Mouse (Mus musculus) liver (tissue): Measurements from ENCODE around the gene Tigd4.

Source experiments
- DNase-seq: peaks from one replicate; pipeline ENCODE4 v3.0.0-alpha.2; 2020; ENCODE audit warnings: mixed read lengths

Tigd4 gene

DNA sequence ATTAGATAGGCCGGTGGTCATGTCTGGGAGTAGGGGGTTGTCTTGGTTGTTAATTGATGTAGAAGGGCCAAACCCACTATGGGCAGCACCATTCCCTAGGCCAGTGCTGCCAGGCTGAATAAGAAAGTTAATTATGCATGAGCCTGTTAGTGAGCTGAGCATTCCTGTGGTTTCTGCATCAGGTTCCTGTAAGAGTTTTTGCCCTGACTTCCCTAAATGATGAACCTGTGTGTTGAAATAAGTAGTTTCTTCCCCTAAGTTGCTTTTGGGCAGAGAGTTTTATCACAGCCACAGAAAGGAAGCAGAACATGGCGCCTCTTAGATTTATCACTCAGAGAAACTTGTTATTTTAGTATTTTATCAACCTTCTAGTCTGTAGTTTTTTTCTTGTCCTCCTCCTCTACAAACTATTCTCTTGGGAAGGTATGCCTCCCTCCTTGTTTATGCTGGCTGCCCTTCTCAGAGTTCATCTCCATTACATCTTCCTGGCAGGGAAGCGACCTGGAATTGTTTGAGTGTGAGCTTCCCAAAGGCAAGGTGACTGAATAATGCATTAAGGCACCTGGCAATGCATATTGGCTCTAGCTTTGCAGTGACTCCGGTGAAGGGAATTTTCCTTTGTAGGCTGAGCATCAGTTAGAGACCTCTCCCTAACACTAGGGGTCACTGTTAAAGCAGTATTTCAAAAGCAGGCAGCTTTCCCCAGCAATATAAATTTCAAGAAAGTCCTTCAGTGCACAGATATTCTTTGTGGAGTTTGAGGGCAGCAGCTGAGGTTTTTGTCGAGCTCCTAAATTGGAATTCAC, 21.9 kb downstream of the Tigd4 start:
- DNase-seq = no peak

DNA sequence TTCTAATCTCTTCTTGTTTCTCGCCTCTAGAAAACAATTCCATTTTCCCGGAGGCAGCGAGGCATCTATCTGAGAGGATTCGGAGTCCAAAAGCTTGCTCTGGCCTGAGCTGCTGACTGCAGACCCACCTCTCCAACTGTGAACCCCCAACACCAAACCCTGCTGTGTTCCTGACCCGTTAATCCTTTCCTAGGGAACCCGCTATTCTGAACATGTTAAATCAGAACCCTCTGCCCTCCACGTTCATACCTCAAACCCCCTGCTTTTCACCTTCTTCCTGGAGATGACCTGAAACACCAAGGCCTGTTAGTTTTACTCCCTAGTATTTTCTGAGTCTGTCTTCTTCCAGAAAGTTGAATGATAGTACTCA, 22.5 kb downstream of the Tigd4 start:
- no peak for DNase-seq

DNA sequence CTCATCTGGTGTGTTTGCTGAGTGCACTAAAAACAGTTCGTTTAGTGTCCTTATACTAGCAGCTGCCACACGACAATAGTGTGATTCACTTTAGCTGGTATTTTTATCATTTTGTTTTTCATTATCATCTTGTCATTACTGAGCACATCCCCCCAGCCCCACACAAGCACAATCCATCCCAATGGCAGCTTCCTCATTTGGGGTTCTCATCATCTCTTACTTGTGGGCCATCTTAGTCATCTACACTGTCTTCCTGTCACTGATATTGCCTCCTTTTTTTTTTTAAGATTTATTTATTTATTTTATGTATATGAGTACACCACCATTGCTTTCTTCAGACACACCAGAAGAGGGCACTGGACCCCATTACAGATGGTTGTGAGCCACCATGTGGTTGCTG, 25.3 kb downstream of the Tigd4 start:
- DNase-seq = no peak

DNA sequence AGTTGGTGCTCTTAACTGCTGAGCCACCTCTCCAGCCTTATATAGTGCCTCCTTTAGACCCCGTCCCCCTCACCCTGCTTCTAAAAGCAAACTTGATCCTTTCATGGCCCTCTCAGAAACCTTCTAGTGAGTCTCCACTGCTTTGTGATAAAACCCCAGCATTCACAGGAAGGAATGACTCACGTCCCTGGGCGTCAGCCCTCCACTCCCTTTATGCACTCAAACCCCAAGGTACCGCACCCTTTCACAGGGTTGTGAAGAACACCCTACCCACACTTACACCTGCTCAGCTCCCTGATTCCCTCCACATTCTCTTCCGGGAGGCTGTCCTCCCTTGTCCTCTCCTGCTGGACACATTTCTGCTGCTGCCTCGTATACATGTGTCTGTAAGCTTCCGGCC, 25.7 kb downstream of the Tigd4 start:
- no peak for DNase-seq

DNA sequence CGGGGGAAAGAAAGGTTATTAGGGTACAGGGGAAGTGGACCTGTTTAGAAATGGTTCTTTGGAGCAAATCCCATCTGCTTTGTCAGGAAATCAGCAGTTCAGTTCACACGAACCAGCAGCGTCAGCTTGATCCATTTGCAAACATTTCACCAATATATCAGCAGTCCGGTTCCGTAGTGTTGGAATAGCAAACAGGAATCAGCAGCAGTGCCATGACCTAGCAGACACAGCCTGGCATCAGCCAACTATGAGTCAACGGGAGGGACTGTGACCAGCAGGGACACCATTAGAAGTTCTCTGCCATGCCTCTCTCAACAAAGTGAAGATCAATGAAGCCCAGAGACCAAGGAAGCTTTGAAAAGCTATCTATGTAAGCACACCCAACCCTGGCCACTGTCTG, 26.4 kb downstream of the Tigd4 start:
- DNase-seq = no peak

DNA sequence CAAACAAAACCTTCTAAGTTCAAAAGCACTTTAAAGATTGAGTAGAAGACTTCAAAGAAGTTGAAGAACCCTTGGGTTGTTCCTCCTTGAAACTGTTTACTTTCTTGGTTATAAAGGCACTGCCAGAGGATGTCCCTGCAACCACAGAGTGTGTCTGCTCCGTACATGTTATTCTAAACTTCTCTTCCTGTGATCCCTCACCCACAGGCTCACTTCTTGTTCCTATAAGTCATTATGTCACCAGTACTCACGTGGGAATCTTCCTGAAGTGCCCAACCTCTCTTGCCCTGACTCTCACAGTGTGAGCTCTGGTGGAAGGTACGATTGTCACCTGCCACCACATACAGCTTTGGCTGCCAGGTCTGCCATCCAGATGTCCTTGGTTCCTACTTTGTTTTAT, 28.7 kb downstream of the Tigd4 start:
- no peak for DNase-seq

DNA sequence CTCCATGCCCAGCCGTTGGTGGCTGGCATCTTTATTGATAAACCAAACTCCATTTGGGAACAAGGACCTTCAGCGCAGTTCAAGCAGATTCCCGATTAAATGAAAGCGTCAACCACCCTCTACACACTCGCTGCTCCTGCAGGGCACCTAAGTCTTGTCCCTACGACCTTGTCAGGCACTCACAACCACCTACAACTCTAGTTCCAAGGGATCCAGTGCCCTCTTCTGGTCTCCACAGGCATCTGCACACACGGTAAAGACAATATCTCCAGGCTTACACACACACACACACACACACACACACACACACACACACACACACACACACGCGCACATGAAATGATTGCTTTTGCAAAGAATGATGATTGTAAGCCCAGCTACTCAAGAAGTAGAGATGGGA, 38.2 kb downstream of the Tigd4 start:
- DNase-seq = no peak

DNA sequence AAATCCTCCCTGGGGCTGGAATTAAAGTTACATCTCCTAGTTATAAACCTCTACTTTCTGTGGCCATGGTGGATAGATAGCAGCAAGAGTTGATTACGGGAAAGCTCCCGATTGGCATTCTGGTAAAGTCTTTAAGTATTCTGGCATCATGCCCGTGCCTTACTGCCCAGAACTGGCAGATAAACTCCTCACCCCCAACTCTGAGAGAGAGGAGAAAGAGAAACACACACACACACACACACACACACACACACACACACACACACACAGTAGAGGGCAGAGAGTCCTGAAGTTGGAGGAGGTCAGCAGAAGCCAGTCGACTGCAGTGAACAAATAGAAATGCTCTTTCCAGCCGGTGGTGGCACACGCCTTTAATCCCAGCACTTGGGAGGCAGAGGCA, 43.7 kb downstream of the Tigd4 start:
- DNase-seq = no peak

DNA sequence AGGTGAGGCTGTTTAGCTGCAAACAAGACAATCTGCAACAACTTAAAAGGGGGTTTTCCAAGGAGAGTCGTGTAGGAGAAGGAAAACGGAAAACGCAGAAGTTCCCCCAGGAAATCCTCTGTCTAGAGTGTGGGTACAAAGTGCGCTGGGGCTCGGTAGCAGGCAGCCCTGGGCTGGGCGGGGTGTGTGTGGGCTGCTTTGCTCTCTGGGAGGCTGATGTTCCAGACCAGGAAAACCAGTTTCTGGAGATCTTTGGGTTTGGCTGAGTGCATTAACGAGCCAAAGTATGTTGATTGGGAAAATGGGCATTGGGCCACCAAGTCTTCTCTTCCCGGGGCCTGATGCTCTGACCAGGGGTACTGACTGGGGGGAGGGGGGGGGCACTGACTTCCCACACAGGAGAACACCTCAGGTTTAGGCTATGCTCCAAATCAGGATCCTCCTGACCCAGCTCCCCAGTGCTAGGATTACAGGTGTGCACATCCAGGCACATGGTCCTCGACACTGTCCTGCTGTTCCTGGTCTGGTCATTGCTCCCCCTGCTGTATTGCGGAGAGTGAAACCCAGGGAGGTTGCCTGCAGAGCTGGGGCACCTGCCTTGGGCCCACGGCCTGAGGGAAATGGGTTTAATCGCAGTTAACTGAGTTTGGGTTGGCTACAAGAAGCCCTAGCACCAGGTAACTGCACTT, 44.7 kb downstream of the Tigd4 start:
- no peak for DNase-seq

DNA sequence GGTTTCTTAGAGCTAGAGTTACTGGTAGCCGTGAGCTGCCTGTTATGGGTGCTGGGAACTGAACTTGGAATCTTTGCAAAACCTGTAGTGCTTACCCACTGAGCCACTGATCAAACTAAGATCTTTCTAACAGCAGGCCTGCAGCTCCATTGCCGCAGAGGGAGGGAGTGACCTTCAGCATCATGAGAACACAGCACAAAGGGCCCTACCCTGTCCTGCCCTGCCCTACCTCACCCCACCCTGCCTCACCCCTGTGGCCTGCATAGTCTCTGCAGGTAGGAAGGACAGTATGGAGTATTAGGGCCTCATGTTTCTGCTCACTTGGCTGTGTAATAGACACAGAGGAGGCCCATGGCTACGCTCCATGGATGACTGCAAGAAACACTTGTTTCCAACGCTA, 45.5 kb downstream of the Tigd4 start:
- DNase-seq = no peak

DNA sequence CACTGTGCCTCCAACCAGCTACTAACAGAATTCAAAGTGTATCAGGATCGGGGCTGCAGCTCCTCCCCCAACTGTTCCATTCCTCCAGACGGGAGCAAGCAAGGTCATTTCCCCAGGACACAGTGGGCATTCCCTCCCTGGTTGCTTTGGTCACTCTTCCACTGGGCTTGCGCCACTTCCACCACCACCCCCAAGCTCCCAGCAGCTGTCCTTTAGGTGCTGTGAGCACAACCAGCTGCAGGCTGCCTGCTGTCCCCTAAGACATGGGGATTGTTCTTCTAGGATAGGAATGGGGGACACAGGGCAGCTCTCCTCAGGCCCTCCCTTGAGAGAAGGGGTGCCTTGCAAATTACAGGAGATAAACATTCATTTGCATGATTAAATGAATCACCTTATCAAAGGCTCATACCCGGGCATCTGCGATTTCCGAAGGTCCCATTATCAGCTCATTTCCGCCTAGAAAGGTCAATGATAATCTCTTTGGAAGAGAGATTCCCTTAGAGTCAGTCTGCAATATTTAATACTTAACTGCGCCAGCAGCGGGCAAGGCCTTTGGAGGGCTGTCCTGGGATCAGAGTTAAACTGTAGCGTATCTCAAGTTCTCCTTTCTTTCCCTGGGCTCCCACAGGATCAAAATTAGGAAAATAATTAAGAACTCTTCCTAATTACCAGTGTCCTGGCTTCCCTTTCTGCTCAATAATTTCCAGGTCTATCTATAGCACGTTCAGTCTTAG, 46.6 kb downstream of the Tigd4 start:
- DNase-seq = no peak

DNA sequence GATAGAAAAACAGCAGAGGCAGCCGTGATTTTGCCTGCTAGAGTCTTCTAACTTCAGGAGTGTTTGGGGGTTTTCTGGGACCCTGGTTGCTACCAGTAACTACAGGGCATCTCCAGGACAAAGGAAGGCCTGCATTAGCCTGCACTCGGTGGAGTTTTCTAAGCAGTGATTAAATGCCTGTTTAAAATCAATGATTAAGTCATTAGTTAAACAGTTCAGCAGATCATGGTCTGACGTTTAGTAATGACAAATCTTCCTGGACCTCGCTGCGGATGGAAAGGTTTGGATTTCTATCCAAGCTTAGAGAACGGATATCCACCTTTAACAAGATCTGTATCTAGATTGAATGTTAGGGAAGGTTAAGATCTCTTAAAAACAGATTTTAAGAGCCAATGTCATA, 47.2 kb downstream of the Tigd4 start:
- no peak for DNase-seq

DNA sequence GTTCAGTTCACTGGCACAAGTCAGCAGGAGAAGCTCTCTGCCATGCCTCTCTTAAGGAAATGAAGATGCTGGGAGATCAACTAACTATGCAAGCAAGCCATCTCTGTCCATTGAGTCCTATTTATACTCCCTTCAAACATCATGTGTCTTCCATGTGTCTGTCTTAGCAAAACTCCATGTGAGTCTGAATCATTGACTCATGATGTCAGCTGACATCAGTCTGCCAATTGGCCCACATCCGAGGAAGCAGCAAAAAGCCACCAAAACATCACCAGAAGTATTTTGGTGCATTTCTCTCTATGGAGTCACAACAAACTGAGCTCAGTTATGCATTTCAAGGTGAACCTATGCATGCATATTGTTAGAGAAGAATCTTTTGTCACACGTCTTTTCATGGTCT, 48.0 kb downstream of the Tigd4 start:
- no peak for DNase-seq

DNA sequence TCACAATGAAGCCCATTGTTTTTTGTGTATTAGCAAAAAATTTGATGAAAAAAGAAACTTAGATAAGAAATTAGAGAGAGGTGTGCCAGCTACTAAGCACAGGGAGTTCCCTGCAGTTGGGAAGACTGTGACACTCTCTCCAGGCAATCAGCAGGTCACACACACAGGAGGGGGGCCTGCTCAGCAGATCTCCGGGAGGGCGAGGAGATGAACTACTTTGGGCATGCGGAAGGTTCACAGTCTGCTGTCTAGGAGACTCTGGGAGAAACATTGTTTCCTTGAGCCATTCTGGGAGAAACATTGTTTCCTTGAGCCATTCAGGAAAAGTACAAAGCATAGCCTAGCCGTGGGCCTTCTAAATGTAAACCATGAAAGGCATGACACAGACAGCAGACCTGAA, 49.6 kb downstream of the Tigd4 start:
- no peak for DNase-seq

DNA sequence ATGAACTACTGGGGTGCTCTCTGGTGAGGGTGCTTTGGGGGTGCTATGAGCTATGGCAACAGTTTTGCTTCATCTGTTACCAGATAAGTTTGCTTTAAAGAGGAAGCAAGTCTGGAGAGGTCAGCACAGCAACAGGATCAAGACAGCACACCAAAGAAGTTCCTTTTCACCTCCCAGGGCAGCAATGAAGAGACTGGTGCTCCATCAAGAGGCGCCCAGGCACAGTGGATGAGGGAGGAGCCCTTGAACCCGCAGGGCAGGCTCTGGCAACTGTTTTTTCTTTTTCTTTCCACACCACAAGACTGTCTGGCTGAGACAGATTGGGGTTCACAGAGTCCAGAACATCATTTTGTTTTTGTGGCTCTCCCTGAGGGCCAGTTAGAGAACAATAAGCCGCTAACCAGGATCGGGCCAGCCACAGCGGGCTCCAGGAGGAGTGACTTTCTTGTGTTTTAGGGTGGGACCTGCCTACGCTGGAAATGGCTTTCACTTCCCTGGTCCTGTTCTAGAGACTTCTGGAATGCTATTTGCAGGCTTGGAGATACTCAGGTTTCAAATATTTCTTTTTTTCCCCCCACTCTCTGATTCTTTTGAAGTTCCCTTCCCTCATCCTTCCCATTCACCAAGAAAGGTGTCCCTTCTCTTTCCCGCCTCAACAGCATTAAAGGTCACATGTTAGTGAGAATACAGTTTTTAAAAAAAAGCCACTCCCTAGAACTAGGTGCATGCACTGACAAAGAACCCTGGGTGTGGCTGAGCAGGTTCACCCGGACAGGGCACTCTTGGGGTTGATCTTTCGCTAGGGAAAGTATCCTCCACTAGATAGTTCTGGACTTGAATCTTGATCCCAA, 52.0 kb downstream of the Tigd4 start:
- no peak for DNase-seq

DNA sequence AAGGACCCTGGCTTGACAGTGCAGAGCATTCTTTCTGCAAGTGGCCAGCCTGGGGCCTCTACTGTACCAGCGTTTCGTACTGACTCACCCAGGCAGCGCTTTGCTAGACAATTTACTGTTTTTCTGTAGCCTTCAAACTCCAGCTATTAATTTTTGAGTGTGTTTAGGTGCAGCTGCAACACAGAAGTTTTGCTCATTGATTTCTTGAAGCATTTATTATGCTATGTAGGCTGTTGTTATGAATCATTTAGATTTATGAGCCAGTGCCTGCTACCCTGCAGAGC, 52.6 kb downstream of the Tigd4 start:
- no peak for DNase-seq

DNA sequence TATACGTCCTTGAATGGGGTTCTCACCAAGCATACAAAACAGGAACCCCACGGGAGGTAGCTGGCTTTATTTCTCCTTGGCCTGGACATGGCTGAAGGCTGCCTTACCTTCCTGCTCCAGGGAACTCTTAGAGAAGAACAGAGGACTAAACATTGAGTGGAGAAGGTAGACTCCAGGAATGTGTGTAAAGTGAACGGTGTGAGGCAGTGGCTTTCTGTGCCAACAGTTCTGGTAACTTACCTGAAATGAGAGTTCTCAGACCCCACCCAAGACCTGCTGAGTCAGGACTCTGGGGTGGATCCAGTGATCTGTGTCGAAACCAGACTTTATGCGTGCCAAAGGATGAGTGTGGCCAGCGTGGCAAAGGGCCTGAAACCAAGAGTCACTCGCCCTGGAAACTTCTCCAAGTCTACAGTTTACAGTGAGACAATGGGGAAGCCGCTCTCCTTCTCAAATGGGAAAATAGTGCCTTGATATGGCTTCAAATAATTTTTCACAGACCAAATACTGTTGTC, 53.0 kb downstream of the Tigd4 start:
- no peak for DNase-seq
